Mouse (Mus musculus) midbrain, embryonic 14.5 days (tissue): ENCODE data around the gene Ccnl2. TPM values are rescaled to one million over a fixed set of nuclear protein-coding genes. Genes with fewer than 3 reads are reported as not detected.

Experiments
- ATAC-seq: fragments of 200-750 bp; cut with Nextera tagmentation; 2 replicates; pipeline ENCODE4 v1.8.0; 2017; ENCODE audit warnings: moderate number of reproducible peaks, moderate library complexity; ENCODE audit not compliant: low FRiP score, low TSS enrichment
- DNase-seq: peaks from one replicate; pipeline ENCODE4 v3.0.0-alpha.2; 2015
- H3K27ac ChIP-seq: fragments of 300-500 bp; sonication (generic); replicated peaks from 2 replicates; pipeline ENCODE4 v1.5.1; 2014; ENCODE audit warnings: mild to moderate bottlenecking, low read depth, low read length, moderate library complexity
- H3K27me3 ChIP-seq: fragments of 300-500 bp; sonication (generic); 2 replicates; pipeline ENCODE4 v1.6.1; 2014; ENCODE audit warnings: low read length, control low read depth, mixed read lengths; ENCODE audit not compliant: control insufficient read depth, insufficient read depth
- H3K36me3 ChIP-seq: fragments of 300-500 bp; sonication (generic); 2 replicates; pipeline ENCODE4 v1.6.1; 2014; ENCODE audit warnings: low read length, control low read depth; ENCODE audit not compliant: control insufficient read depth, insufficient read depth
- H3K4me1 ChIP-seq: fragments of 300-500 bp; sonication (generic); 2 replicates; pipeline ENCODE4 v1.6.1; 2014; ENCODE audit warnings: mild to moderate bottlenecking, antibody characterized with exemption, low read length, control low read depth; ENCODE audit not compliant: control insufficient read depth, insufficient read depth
- H3K4me2 ChIP-seq: fragments of 300-500 bp; sonication (generic); 2 replicates; pipeline ENCODE4 v1.6.1; 2014; ENCODE audit warnings: mild to moderate bottlenecking, low read length, moderate library complexity
- H3K4me3 ChIP-seq: fragments of 300-500 bp; sonication (generic); replicated peaks from 2 replicates; pipeline ENCODE4 v1.5.1; 2014; ENCODE audit warnings: low read depth, low read length
- H3K9ac ChIP-seq: fragments of 300-500 bp; sonication (generic); replicated peaks from 2 replicates; pipeline ENCODE4 v1.6.1; 2014; ENCODE audit warnings: mild to moderate bottlenecking, low read length, moderate library complexity
- H3K9me3 ChIP-seq: fragments of 300-500 bp; sonication (generic); 2 replicates; pipeline ENCODE4 v1.6.1; 2016; ENCODE audit warnings: low read length, control low read depth, mixed read lengths; ENCODE audit not compliant: control insufficient read depth
- WGBS: fragments of 180-500 bp; shearing (Covaris S2); extraction: QIAGEN DNeasy Blood & Tissue Kit; methylation state at CpG from one replicate; pipeline ENCODE4 v1.1.7; 2014; 5-methylcytosine and 5-hydroxymethylcytosine counted together
- polyA plus RNA-seq: library from polyadenylated mRNA; unstranded; fragments of >200 nt; fragmentation: Nextera tagmentation; extraction: Ambion mirVana; gene quantifications from 2 replicates; pipeline ENCODE4 v1.2.1, GENCODE M21; 2014

Gene Ccnl2
- polyA plus RNA-seq, 1 experiment from 2014 or later, result 162 TPM

DNA sequence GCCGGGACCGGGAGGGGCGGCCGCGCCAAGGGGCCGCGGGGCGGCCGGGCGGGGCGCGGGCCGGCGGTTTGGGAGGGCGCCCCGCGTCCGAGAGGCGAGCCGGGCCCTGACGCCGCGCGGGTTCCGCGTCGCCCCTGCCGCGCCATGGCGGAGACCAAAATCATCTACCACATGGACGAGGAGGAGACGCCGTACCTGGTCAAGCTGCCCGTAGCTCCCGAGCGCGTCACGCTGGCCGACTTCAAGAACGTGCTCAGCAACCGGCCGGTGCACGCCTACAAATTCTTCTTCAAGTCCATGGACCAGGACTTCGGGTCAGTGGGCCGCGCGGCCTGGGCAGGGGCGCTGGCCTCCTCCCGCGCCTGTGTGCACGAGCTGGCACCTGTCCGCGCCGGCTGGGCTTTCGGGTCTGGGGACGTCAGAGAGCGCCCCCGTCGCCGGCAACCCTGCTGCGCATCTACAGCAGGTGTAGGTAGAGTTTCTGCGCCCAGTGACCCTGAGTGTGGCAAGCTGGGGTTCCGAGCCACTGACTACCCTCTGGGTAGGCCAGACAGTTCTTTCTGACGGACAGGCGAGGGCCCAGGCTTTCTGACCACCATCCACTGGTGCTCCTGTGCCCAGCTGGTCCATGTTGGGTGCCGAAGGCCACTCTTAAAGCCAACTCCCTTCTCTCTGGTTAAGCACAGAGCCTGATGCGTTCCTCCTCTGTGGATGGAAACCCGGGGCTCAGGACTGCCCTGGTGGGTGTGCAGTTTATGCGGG, 35.5 kb downstream of the Ccnl2 start:
- H3K4me1 ChIP-seq, result peaks cover 25% of the 10 kb centered on the region
- H3K27me3 ChIP-seq, result no peaks in the 10 kb centered on the region
- H3K4me3 ChIP-seq, result peak overlapping the region; percentile 85
- H3K9ac ChIP-seq, result peak overlapping the region; percentile 91
- H3K27ac ChIP-seq, result peak overlapping the region; percentile 86
- H3K4me2 ChIP-seq, result peak overlapping the region; percentile 95
- peak; percentile 51 for ATAC-seq
- no peaks in the 10 kb centered on the region for H3K36me3 ChIP-seq
- no peaks in the 10 kb centered on the region for H3K9me3 ChIP-seq
- DNase-seq, result peak; percentile 65
- WGBS, result 1% methylated on average over 66 of the region's 69 CpGs

DNA sequence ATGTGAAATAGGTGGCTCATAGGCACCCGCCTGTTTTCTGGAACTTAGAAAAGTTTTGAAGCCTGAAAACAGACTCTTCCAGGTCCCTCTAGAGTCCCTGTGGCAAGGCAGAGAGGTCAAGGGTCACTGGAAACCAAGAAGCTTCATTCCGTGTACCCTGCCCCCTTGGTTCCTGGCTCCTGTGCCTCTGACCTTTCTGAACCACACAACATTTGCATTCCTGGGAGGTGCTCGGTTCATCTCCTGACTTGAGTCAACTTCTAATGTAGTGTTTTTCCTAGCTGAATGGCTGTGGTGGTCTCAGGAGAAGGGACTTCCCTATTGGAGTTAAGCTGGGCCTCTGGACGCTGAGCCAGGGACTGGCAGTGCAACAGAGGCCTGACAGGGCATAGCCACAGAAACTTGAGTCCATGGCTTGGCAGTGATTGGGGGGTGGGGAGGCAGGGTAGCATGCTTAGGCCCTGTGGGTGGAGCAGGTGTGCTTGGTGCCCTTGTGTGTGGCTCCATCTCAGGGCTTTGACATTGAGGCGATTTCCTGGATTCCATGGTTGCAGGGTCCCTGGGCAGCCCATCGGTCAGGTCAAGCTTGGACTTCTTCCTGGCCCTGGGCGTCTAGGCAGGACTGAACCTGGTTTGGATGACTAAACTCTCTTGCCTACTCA, 36.3 kb downstream of the Ccnl2 start:
- H3K27ac ChIP-seq, result no peak overlapping the region
- WGBS, result 54% methylated on average over 7 of the region's 7 CpGs
- peak overlapping the region; percentile 95 for H3K4me2 ChIP-seq
- ATAC-seq, result no peak
- no peak for DNase-seq
- H3K4me3 ChIP-seq, result peak overlapping the region; percentile 85
- H3K36me3 ChIP-seq, result peaks cover 5% of the 10 kb centered on the region; the same call in 1 of the 2 replicates
- peak overlapping the region; percentile 91 for H3K9ac ChIP-seq
- H3K9me3 ChIP-seq, result no peaks in the 10 kb centered on the region
- H3K4me1 ChIP-seq, result peaks cover 25% of the 10 kb centered on the region
- H3K27me3 ChIP-seq, result no peaks in the 10 kb centered on the region

DNA sequence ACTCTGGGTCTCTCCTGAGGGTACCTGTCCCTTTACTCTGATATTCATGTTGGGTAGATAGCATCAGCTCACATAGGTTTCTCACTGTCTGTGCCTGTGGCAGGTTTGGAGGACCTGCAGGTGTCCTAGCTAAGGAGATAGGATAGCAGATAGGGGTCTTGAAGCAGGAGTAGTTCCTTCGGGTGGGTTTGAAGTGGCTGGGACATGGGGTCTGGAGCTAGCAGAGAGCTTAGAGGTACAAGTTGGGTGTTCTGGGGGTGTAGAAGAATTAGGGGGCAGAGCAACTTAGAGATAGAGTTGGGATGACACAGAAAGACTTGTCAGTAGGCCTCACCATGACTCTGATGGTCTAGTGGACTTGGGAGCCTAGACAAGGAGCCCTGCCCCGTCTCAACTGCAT, 37.1 kb downstream of the Ccnl2 start:
- H3K9ac ChIP-seq, result no peak overlapping the region
- H3K27me3 ChIP-seq, result no peaks in the 10 kb centered on the region
- WGBS, result 89% methylated on average over 2 of the region's 2 CpGs
- H3K9me3 ChIP-seq, result no peaks in the 10 kb centered on the region
- H3K36me3 ChIP-seq, result peaks cover 12% of the 10 kb centered on the region; the same call in 1 of the 2 replicates
- ATAC-seq (no peak), DNase-seq (no peak)
- peak overlapping the region; percentile 95 for H3K4me2 ChIP-seq
- H3K4me3 ChIP-seq, result no peak overlapping the region
- peaks cover 25% of the 10 kb centered on the region for H3K4me1 ChIP-seq
- H3K27ac ChIP-seq, result no peak overlapping the region

DNA sequence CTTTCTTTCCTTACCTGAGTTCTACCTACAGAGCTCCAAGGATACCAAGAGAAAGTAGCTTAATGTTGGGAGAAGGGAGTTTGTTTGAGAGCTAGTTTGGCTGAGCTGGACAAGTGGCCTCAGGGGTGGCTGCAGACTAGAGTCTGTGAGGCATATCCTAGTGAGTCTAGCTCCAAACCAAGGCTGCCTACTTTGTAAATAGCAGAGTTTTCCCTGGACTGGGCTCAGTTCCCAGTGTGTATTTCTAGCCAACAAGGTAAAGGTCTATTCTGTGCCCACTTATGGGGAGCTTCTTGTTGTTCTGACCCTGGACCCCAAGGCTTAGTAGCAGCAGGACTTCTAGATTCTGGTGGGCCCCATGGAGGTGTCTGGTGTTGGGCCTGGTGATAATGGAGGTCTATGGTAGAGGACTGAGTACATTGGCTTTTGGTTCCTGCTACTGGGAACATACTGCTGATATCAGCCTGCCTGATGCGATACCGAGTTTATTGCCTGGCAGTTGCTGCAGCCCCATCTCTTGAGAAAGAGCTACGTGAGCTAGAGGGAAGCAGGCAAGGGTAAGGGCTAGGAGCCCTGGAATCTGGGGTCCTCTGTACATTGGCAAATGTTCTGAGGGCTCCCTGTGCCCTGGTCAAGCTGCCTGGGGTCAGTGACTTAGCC, 37.6 kb downstream of the Ccnl2 start:
- Histone ChIP-seq H3K36me3 (peaks cover 18% of the 10 kb centered on the region), H3K27me3 (no peaks in the 10 kb centered on the region), H3K4me3 (no peak overlapping the region), H3K9me3 (no peaks in the 10 kb centered on the region), H3K27ac (no peak overlapping the region), H3K4me2 (no peak overlapping the region), H3K9ac (no peak overlapping the region), H3K4me1 (peaks cover 25% of the 10 kb centered on the region)
- DNase-seq, result no peak
- 91% methylated on average over 3 of the region's 3 CpGs for WGBS
- no peak for ATAC-seq

DNA sequence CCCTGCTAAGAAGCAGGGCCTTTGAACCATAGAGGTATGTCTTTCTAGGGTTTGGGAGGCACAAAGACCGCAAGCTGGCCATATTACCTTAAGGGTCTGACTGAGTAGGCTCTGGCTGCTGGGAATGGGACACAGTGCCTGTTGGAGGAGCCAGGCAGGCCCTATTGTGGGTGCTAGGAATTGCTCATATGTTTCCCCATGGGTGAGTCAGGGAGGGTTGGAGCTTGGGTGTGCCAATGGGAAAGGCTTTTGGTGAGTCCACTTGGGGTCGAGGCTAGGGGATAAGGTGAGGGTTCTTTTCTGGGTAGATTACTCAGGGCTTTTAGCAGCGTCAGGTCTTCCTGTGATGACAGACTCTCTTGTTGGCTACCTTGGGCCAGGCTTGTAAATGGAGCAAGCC, 39.1 kb downstream of the Ccnl2 start:
- DNase-seq, result no peak
- Histone ChIP-seq H3K36me3 (peaks cover 32% of the 10 kb centered on the region), H3K9ac (no peak overlapping the region), H3K4me3 (no peak overlapping the region), H3K4me1 (peaks cover 24% of the 10 kb centered on the region), H3K9me3 (no peaks in the 10 kb centered on the region), H3K27me3 (no peaks in the 10 kb centered on the region), H3K27ac (no peak overlapping the region), H3K4me2 (no peak overlapping the region)
- 92% methylated on average over 3 of the region's 3 CpGs for WGBS
- no peak for ATAC-seq

DNA sequence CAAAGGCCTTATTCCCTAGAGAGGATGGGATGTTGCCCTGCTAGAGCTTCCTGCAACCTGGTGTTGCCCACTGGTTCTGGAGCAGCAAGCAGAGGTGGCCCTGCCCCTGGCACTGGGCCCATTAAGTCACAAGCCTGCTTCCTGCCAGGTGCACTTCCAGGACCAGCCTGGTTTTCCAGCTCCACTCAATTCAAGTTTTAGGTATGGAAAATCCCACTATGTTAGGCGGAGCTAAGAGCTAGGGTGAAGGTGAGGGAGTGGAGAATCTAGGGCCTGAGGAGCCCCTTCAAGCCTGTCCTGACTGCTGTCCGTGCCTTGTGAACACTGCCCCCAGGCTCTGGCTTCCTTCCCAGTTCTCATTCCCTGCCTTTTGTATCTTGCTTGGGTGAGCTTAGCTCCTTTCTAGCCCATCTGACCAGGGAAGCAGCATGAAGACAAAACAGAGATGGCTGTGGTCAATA, 39.7 kb downstream of the Ccnl2 start:
- WGBS, result 85% methylated on average over 2 of the region's 2 CpGs
- Histone ChIP-seq H3K9ac (no peak overlapping the region), H3K4me3 (no peak overlapping the region), H3K36me3 (peaks cover 38% of the 10 kb centered on the region), H3K4me2 (no peak overlapping the region), H3K9me3 (no peaks in the 10 kb centered on the region), H3K4me1 (peaks cover 18% of the 10 kb centered on the region), H3K27ac (no peak overlapping the region), H3K27me3 (no peaks in the 10 kb centered on the region)
- no peak for DNase-seq
- ATAC-seq, result no peak

DNA sequence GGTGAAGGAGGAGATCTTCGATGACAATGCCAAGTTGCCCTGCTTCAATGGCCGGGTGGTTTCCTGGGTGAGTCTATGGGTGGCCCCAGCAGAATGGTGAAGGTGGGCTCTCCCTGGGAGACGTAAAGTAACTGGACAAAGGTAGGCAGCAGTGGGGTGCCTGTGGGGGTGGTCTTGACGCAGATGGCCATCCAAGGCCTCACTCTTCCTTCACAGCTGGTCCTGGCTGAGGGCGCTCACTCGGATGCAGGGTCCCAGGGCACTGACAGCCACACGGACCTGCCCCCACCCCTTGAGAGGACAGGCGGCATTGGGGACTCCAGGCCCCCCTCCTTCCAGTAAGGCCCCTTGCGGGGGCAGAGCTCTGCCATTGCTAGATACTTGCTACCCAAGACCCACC, 41.1 kb downstream of the Ccnl2 start:
- H3K9ac ChIP-seq, result no peak overlapping the region

DNA sequence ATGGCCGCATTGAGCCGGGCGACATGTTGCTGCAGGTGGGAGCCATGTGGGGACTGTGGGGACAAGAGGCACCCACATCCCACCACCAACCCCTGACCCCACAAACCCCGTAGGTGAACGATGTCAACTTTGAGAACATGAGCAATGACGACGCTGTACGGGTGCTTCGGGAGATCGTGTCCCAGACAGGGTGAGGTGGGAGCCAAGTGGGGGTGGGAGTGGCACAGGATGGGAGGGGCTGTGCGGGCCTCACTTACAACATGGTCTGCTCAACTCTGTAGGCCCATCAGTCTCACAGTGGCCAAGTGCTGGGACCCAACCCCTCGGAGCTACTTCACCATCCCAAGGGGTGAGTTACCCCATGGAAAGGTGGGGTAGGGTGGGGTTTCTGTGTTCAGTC, 42.7 kb downstream of the Ccnl2 start:
- Histone ChIP-seq H3K9ac (no peak overlapping the region), H3K9me3 (no peaks in the 10 kb centered on the region), H3K4me3 (no peak overlapping the region), H3K4me2 (no peak overlapping the region), H3K27me3 (no peaks in the 10 kb centered on the region), H3K27ac (no peak overlapping the region), H3K4me1 (0 out of 2 replicates have a peak, but pooled peaks cover under 1% of the 10 kb centered on the region), H3K36me3 (peaks cover 68% of the 10 kb centered on the region)
- DNase-seq, result no peak
- no peak for ATAC-seq
- WGBS, result 96% methylated on average over 12 of the region's 12 CpGs

More for the DNA sequence above, 41.1 kb downstream of the Ccnl2 start:
- H3K9me3 ChIP-seq, result no peaks in the 10 kb centered on the region
- 97% methylated on average over 9 of the region's 9 CpGs for WGBS
- no peaks in the 10 kb centered on the region for H3K27me3 ChIP-seq
- no peak overlapping the region for H3K4me3 ChIP-seq
- no peak for DNase-seq
- H3K4me1 ChIP-seq, result peaks cover 12% of the 10 kb centered on the region
- no peak overlapping the region for H3K27ac ChIP-seq
- peaks cover 53% of the 10 kb centered on the region for H3K36me3 ChIP-seq
- H3K4me2 ChIP-seq, result no peak overlapping the region
- ATAC-seq, result no peak
